Mouse (Mus musculus): ENCODE measurements around the gene Gm17334. TPM values are rescaled to one million over a fixed set of nuclear protein-coding genes. Genes with fewer than 3 reads are reported as not detected.

Gm17334 gene
- total and polyA plus RNA-seq, 3 experiments = not detected

- H3K9ac ChIP-seq (ENCODE audit: control insufficient read depth, low read depth, low read length, poor library complexity, severe bottlenecking) = no peak overlapping the region
Observed at GRCm38 (mm10) chr11:53811312-53811711, 38.3 kb upstream of the Gm17334 start.

GRCm38 (mm10) chr11:53810749-53811148, 37.8 kb upstream of the Gm17334 start:
- Histone ChIP-seq H3K4me1 (ENCODE audit: control insufficient read depth in 1 of 2, insufficient read depth in 2 of 2, low read length in 2 of 2) (no peaks in the 10 kb centered on the region), H3K36me3 (ENCODE audit: control insufficient read depth in 1 of 2, insufficient read depth in 2 of 2, low read length in 2 of 2) (no peaks in the 10 kb centered on the region)
- TF ChIP-seq NELFE (IDR thresholded peaks at IDR 0.05; ENCODE audit: low read depth, low read length) = no peak
- no peak for TF ChIP-seq GABPA (IDR thresholded peaks at IDR 0.05; ENCODE audit: low read depth, low read length)
- no peak for TF ChIP-seq MAFK (IDR thresholded peaks at IDR 0.05; ENCODE audit: borderline replicate concordance, low read depth, low read length)
- no peak for TF ChIP-seq TAL1 (IDR thresholded peaks at IDR 0.05; ENCODE audit: low read length)
- no peak for TF ChIP-seq BHLHE40 (IDR thresholded peaks at IDR 0.05; ENCODE audit: borderline replicate concordance, low read depth, low read length)
- TF ChIP-seq MYB (IDR thresholded peaks at IDR 0.05; ENCODE audit: low read depth, low read length) = no peak
- TF ChIP-seq UBTF (IDR thresholded peaks at IDR 0.05; ENCODE audit: borderline replicate concordance, insufficient read depth, low read depth, low read length) = no peak
- TF ChIP-seq RAD21 (IDR thresholded peaks at IDR 0.05; ENCODE audit: low read depth, low read length) = no peak
- TF ChIP-seq SIN3A (IDR thresholded peaks at IDR 0.05; ENCODE audit: low read length) = no peak
- TF ChIP-seq HCFC1 (IDR thresholded peaks at IDR 0.05; ENCODE audit: low read depth, low read length) = no peak
- no peak for TF ChIP-seq MAX (IDR thresholded peaks at IDR 0.05; ENCODE audit: low read length)
- no peak for TF ChIP-seq ZC3H11A (IDR thresholded peaks at IDR 0.05; ENCODE audit: low read depth, low read length)
- TF ChIP-seq USF1 (IDR thresholded peaks at IDR 0.05; ENCODE audit: low read depth, low read length) = no peak
- TF ChIP-seq MEF2A (IDR thresholded peaks at IDR 0.05; ENCODE audit: extremely low read depth, insufficient replicate concordance, low read depth, low read length, poor library complexity, severe bottlenecking) = no peak
- TF ChIP-seq EP300 (IDR thresholded peaks at IDR 0.05; ENCODE audit: low read depth in 1 of 2, low read length in 2 of 2) = no peak
- no peak for TF ChIP-seq ZMIZ1 (IDR thresholded peaks at IDR 0.05; ENCODE audit: low read depth, low read length)
- TF ChIP-seq POLR2A (IDR thresholded peaks at IDR 0.05; ENCODE audit: control insufficient read depth in 1 of 2, insufficient read depth in 1 of 2, low read depth in 1 of 2, low read length in 2 of 2, poor library complexity in 1 of 2) = no peak

More at GRCm38 (mm10) chr11:53811312-53811711, 38.3 kb upstream of the Gm17334 start:
- H3K9me3 ChIP-seq (replicated peaks; ENCODE audit: insufficient read depth, low read length) = no peaks in the 10 kb centered on the region
- no peak overlapping the region for H3K27ac ChIP-seq (ENCODE audit: control insufficient read depth, low read depth, low read length)
- no peaks in the 10 kb centered on the region for H3K79me2 ChIP-seq (ENCODE audit: control insufficient read depth, insufficient read depth, low read length, poor library complexity)
- H3K4me3 ChIP-seq (ENCODE audit: control insufficient read depth in 1 of 2, insufficient read depth in 1 of 2, low read depth in 2 of 2, low read length in 2 of 2) = no peak overlapping the region
- H3K4me1 ChIP-seq (ENCODE audit: control insufficient read depth in 1 of 2, insufficient read depth in 2 of 2, low read length in 2 of 2) = no peaks in the 10 kb centered on the region
- H3K36me3 ChIP-seq (ENCODE audit: control insufficient read depth in 1 of 2, insufficient read depth in 2 of 2, low read length in 2 of 2) = no peaks in the 10 kb centered on the region
- DNase-seq (ENCODE audit: low read depth, low spot score) = no peak
- H3K27me3 ChIP-seq (ENCODE audit: control insufficient read depth in 1 of 2, insufficient read depth in 2 of 2, low read length in 2 of 2) = peaks cover 13 to 15% of the 10 kb centered on the region in 2 experiments
- TF ChIP-seq MYB (IDR thresholded peaks at IDR 0.05; ENCODE audit: low read depth, low read length) (no peak), RAD21 (IDR thresholded peaks at IDR 0.05; ENCODE audit: low read depth, low read length) (no peak), SMC3 (IDR thresholded peaks at IDR 0.05; ENCODE audit: low read depth, low read length) (no peak), NELFE (IDR thresholded peaks at IDR 0.05; ENCODE audit: low read depth, low read length) (no peak), POLR2A (IDR thresholded peaks at IDR 0.05; ENCODE audit: control insufficient read depth in 1 of 2, insufficient read depth in 1 of 2, low read depth in 1 of 2, low read length in 2 of 2, poor library complexity in 1 of 2) (no peak)

More at GRCm38 (mm10) chr11:53810749-53811148, 37.8 kb upstream of the Gm17334 start:
- peaks cover 13 to 15% of the 10 kb centered on the region in 2 experiments for H3K27me3 ChIP-seq (ENCODE audit: control insufficient read depth in 1 of 2, insufficient read depth in 2 of 2, low read length in 2 of 2)
- no peaks in the 10 kb centered on the region for H3K9me3 ChIP-seq (replicated peaks; ENCODE audit: insufficient read depth, low read length)
- no peak overlapping the region for H3K27ac ChIP-seq (ENCODE audit: control insufficient read depth, low read depth, low read length)
- H3K4me3 ChIP-seq (ENCODE audit: control insufficient read depth in 1 of 2, insufficient read depth in 1 of 2, low read depth in 2 of 2, low read length in 2 of 2) = no peak overlapping the region
- no peak overlapping the region for H3K9ac ChIP-seq (ENCODE audit: control insufficient read depth, low read depth, low read length, poor library complexity, severe bottlenecking)
- no peaks in the 10 kb centered on the region for H3K79me2 ChIP-seq (ENCODE audit: control insufficient read depth, insufficient read depth, low read length, poor library complexity)
- DNase-seq (ENCODE audit: low read depth, low spot score) = no peak

Data from MEL (cell line).